Mouse (Mus musculus): ENCODE measurements around the gene Lrrc8a. TPM values are rescaled to one million over a fixed set of nuclear protein-coding genes. Genes with fewer than 3 reads are reported as not detected.

Lrrc8a gene
- polyA plus RNA-seq, 1 experiment from 2014 or later: 51.1 TPM

GRCm38 (mm10) chr2:30270134-30270533, 32.6 kb downstream of the Lrrc8a start:
- no peaks in the 10 kb centered on the region for H3K27me3 ChIP-seq (ENCODE audit: control insufficient read depth, insufficient read depth, low read length)
- no peak overlapping the region for H3K9ac ChIP-seq (ENCODE audit: low read depth, low read length)
- no peak overlapping the region for H3K4me3 ChIP-seq (ENCODE audit: low read length)
- peak; percentile 71 for ATAC-seq (ENCODE audit: low FRiP score, low TSS enrichment)
- H3K4me1 ChIP-seq (ENCODE audit: control insufficient read depth, insufficient read depth, low read length): peaks cover 14% of the 10 kb centered on the region
- no peak overlapping the region for H3K27ac ChIP-seq (ENCODE audit: low read depth, low read length)
- WGBS: 26% methylated on average over 1 of the region's 1 CpGs
- no peak overlapping the region for H3K4me2 ChIP-seq (replicated peaks; ENCODE audit: low read depth, low read length)
- H3K36me3 ChIP-seq (ENCODE audit: control insufficient read depth, insufficient read depth, low read length): peaks cover 4% of the 10 kb centered on the region; the same call in 1 of the 2 replicates
- no peaks in the 10 kb centered on the region for H3K9me3 ChIP-seq (ENCODE audit: control insufficient read depth, low read length)

GRCm38 (mm10) chr2:30280743-30281142, 43.2 kb downstream of the Lrrc8a start, which contains the start of gene Gm28038:
Gm28038 (plus strand) TSS chr2:30281043.
- H3K27ac ChIP-seq (ENCODE audit: low read depth, low read length): no peak within 1 kb of the TSS
- no peaks in the 10 kb centered on the region for H3K9me3 ChIP-seq (ENCODE audit: control insufficient read depth, low read length)
- no peaks in the 10 kb centered on the region for H3K27me3 ChIP-seq (ENCODE audit: control insufficient read depth, insufficient read depth, low read length)
- peaks cover 4% of the 10 kb centered on the region; the same call in 1 of the 2 replicates for H3K36me3 ChIP-seq (ENCODE audit: control insufficient read depth, insufficient read depth, low read length)
- H3K4me3 ChIP-seq (ENCODE audit: low read length): no peak within 1 kb of the TSS
- no peak within 1 kb of the TSS for H3K4me2 ChIP-seq (replicated peaks; ENCODE audit: low read depth, low read length)
- peaks cover 9% of the 10 kb centered on the region for H3K4me1 ChIP-seq (ENCODE audit: control insufficient read depth, insufficient read depth, low read length)
- 91% methylated on average over 11 of the region's 11 CpGs for WGBS
- H3K9ac ChIP-seq (ENCODE audit: low read depth, low read length): no peak within 1 kb of the TSS
- ATAC-seq (ENCODE audit: low FRiP score, low TSS enrichment): no peak

- no peaks in the 10 kb centered on the region for H3K27me3 ChIP-seq (ENCODE audit: control insufficient read depth, insufficient read depth, low read length)
- H3K36me3 ChIP-seq (ENCODE audit: control insufficient read depth, insufficient read depth, low read length): peaks cover 4% of the 10 kb centered on the region; the same call in 1 of the 2 replicates
- 80% methylated on average over 3 of the region's 3 CpGs for WGBS
- no peak overlapping the region for H3K4me3 ChIP-seq (ENCODE audit: low read length)
- no peak overlapping the region for H3K27ac ChIP-seq (ENCODE audit: low read depth, low read length)
- no peak overlapping the region for H3K4me2 ChIP-seq (replicated peaks; ENCODE audit: low read depth, low read length)
- no peak overlapping the region for H3K9ac ChIP-seq (ENCODE audit: low read depth, low read length)
- no peak for ATAC-seq (ENCODE audit: low FRiP score, low TSS enrichment)
- H3K4me1 ChIP-seq (ENCODE audit: control insufficient read depth, insufficient read depth, low read length): peaks cover 9% of the 10 kb centered on the region
- H3K9me3 ChIP-seq (ENCODE audit: control insufficient read depth, low read length): no peaks in the 10 kb centered on the region
Observed at GRCm38 (mm10) chr2:30281651-30282050, 44.1 kb downstream of the Lrrc8a start.

GRCm38 (mm10) chr2:30283193-30283592, 45.7 kb downstream of the Lrrc8a start:
- WGBS: 87% methylated on average over 2 of the region's 2 CpGs
- H3K36me3 ChIP-seq (ENCODE audit: control insufficient read depth, insufficient read depth, low read length): peaks cover 4% of the 10 kb centered on the region; the same call in 1 of the 2 replicates
- H3K9me3 ChIP-seq (ENCODE audit: control insufficient read depth, low read length): no peaks in the 10 kb centered on the region
- no peak overlapping the region for H3K4me3 ChIP-seq (ENCODE audit: low read length)
- no peaks in the 10 kb centered on the region for H3K27me3 ChIP-seq (ENCODE audit: control insufficient read depth, insufficient read depth, low read length)
- peaks cover 17% of the 10 kb centered on the region for H3K4me1 ChIP-seq (ENCODE audit: control insufficient read depth, insufficient read depth, low read length)
- no peak overlapping the region for H3K27ac ChIP-seq (ENCODE audit: low read depth, low read length)
- ATAC-seq (ENCODE audit: low FRiP score, low TSS enrichment): no peak
- no peak overlapping the region for H3K9ac ChIP-seq (ENCODE audit: low read depth, low read length)
- no peak overlapping the region for H3K4me2 ChIP-seq (replicated peaks; ENCODE audit: low read depth, low read length)

- no peak overlapping the region for H3K27ac ChIP-seq (ENCODE audit: low read depth, low read length)
- WGBS: 97% methylated on average over 5 of the region's 5 CpGs
- H3K9me3 ChIP-seq (ENCODE audit: control insufficient read depth, low read length): no peaks in the 10 kb centered on the region
- ATAC-seq (ENCODE audit: low FRiP score, low TSS enrichment): no peak
- H3K36me3 ChIP-seq (ENCODE audit: control insufficient read depth, insufficient read depth, low read length): peaks cover 4% of the 10 kb centered on the region; the same call in 1 of the 2 replicates
- peak overlapping the region; percentile 63 for H3K4me2 ChIP-seq (replicated peaks; ENCODE audit: low read depth, low read length)
- H3K4me1 ChIP-seq (ENCODE audit: control insufficient read depth, insufficient read depth, low read length): peaks cover 17% of the 10 kb centered on the region
- peak overlapping the region; percentile 87; the same call in 1 of the 2 replicates for H3K9ac ChIP-seq (ENCODE audit: low read depth, low read length)
- H3K4me3 ChIP-seq (ENCODE audit: low read length): peak overlapping the region; percentile 78
- H3K27me3 ChIP-seq (ENCODE audit: control insufficient read depth, insufficient read depth, low read length): no peaks in the 10 kb centered on the region
Observed at GRCm38 (mm10) chr2:30285004-30285403, 47.5 kb downstream of the Lrrc8a start.

- 15% methylated on average over 38 of the region's 38 CpGs for WGBS
- peak overlapping the region; percentile 78 for H3K4me3 ChIP-seq (ENCODE audit: low read length)
- H3K27me3 ChIP-seq (ENCODE audit: control insufficient read depth, insufficient read depth, low read length): no peaks in the 10 kb centered on the region
- peaks cover 17% of the 10 kb centered on the region for H3K4me1 ChIP-seq (ENCODE audit: control insufficient read depth, insufficient read depth, low read length)
- no peaks in the 10 kb centered on the region for H3K9me3 ChIP-seq (ENCODE audit: control insufficient read depth, low read length)
- H3K4me2 ChIP-seq (replicated peaks; ENCODE audit: low read depth, low read length): peak overlapping the region; percentile 63
- peak; percentile 72 for ATAC-seq (ENCODE audit: low FRiP score, low TSS enrichment)
- H3K9ac ChIP-seq (ENCODE audit: low read depth, low read length): peak overlapping the region; percentile 87
- H3K36me3 ChIP-seq (ENCODE audit: control insufficient read depth, insufficient read depth, low read length): peaks cover 4% of the 10 kb centered on the region; the same call in 1 of the 2 replicates
- no peak overlapping the region for H3K27ac ChIP-seq (ENCODE audit: low read depth, low read length)
Observed at GRCm38 (mm10) chr2:30285416-30286181, 48.1 kb downstream of the Lrrc8a start.

GRCm38 (mm10) chr2:30286192-30287026, 48.9 kb downstream of the Lrrc8a start, which contains the start of the genes Dolk and Nup188:
Dolk (minus strand) TSS chr2:30286334.
Nup188 (plus strand) TSS chr2:30286397.
- H3K4me3 ChIP-seq (ENCODE audit: low read length): peak within 1 kb of the TSS; percentile 78
- peak within 1 kb of the TSS; percentile 56; the same call in 1 of the 2 replicates for H3K27ac ChIP-seq (ENCODE audit: low read depth, low read length)
- H3K9me3 ChIP-seq (ENCODE audit: control insufficient read depth, low read length): no peaks in the 10 kb centered on the region
- peak within 1 kb of the TSS; percentile 63 for H3K4me2 ChIP-seq (replicated peaks; ENCODE audit: low read depth, low read length)
- under 1% methylated on average over 56 of the region's 68 CpGs for WGBS
- H3K36me3 ChIP-seq (ENCODE audit: control insufficient read depth, insufficient read depth, low read length): peaks cover 4% of the 10 kb centered on the region; the same call in 1 of the 2 replicates
- ATAC-seq (ENCODE audit: low FRiP score, low TSS enrichment): peak; percentile 95
- H3K4me1 ChIP-seq (ENCODE audit: control insufficient read depth, insufficient read depth, low read length): peaks cover 17% of the 10 kb centered on the region
- H3K27me3 ChIP-seq (ENCODE audit: control insufficient read depth, insufficient read depth, low read length): no peaks in the 10 kb centered on the region
- H3K9ac ChIP-seq (ENCODE audit: low read depth, low read length): peak within 1 kb of the TSS; percentile 87

GRCm38 (mm10) chr2:30287027-30287373, 49.5 kb downstream of the Lrrc8a start:
- ATAC-seq (ENCODE audit: low FRiP score, low TSS enrichment): no peak
- H3K27ac ChIP-seq (ENCODE audit: low read depth, low read length): peak overlapping the region; percentile 56; the same call in 1 of the 2 replicates
- WGBS: under 1% methylated on average over 10 of the region's 10 CpGs

More at GRCm38 (mm10) chr2:30287027-30287373, 49.5 kb downstream of the Lrrc8a start:
- H3K4me2 ChIP-seq (replicated peaks; ENCODE audit: low read depth, low read length): peak overlapping the region; percentile 63
- H3K9me3 ChIP-seq (ENCODE audit: control insufficient read depth, low read length): no peaks in the 10 kb centered on the region
- peak overlapping the region; percentile 78 for H3K4me3 ChIP-seq (ENCODE audit: low read length)
- peak overlapping the region; percentile 87 for H3K9ac ChIP-seq (ENCODE audit: low read depth, low read length)
- peaks cover 17% of the 10 kb centered on the region for H3K4me1 ChIP-seq (ENCODE audit: control insufficient read depth, insufficient read depth, low read length)
- H3K36me3 ChIP-seq (ENCODE audit: control insufficient read depth, insufficient read depth, low read length): peaks cover 4% of the 10 kb centered on the region; the same call in 1 of the 2 replicates
- H3K27me3 ChIP-seq (ENCODE audit: control insufficient read depth, insufficient read depth, low read length): no peaks in the 10 kb centered on the region
